Mouse (Mus musculus) thymus, adult 2 months (tissue): ENCODE data around the gene Panx1.

Source experiments
- CTCF ChIP-seq: fragments of 200-500 bp; IDR thresholded peaks from 2 replicates; pipeline ENCODE4 v1.5.1; 2012; ENCODE audit warnings: mild to moderate bottlenecking, control low read depth, low read length, moderate library complexity, borderline replicate concordance; ENCODE audit not compliant: control insufficient read depth, poor library complexity, insufficient read depth; ENCODE audit errors: extremely low read depth
- POLR2A ChIP-seq: fragments of 200-500 bp; IDR thresholded peaks from 2 replicates; pipeline ENCODE4 v1.6.1; 2012; ENCODE audit warnings: mild to moderate bottlenecking, low read length, control low read depth, moderate library complexity; ENCODE audit not compliant: control insufficient read depth, poor library complexity, insufficient read depth; ENCODE audit errors: extremely low read depth

GRCm38 (mm10) chr9:14970211-14970610 lies 75.1 kb downstream of the Panx1 start:
- TF ChIP-seq CTCF (no peak), POLR2A (no peak)
